Mouse (Mus musculus) retina, embryonic 14.5 days (tissue): ENCODE results near the gene Mettl17.
A peak's percentile ranks its signal among the peaks of the same experiment; 100 is the strongest.
"Not testable (repeated sequence)": the region's sequence is repeated elsewhere in the genome, so short reads cannot be mapped to it uniquely, and the experiment has no call there.

Source experiments
- DNase-seq: peaks from one replicate; pipeline ENCODE4 v3.0.0-alpha.2; 2015; ENCODE audit warnings: low spot score

Gene Mettl17

DNA sequence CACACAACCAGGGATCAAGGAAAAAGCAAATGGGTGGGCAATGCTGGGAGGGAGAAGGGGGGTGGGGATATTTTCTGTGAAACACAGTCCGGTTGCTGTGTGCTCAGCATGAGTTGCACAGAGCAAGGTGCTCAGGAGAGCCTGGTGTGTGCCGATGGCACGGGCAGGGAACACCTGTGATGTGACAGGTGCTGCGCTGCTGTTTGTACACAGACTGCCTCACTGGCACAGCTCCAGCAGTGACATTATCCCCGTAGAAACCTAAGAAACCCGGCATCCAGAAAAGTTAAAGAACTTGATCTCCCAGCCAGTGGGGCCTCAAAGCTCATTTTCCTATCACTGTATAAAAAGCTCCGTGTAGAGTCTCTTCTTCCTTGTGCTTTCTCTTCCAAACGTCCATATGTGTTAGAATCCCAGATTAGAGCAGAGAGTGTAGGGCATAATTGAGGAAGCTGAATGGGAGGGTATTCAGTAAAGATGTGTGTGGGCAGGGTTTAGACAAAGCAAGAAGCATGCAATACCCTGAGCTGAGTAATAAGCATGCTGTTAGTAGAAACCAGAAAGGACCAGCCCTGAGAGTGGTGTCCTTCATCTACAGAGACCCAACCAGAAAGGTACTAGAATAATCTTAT, 12.0 kb downstream of the Mettl17 start:
- no peak for DNase-seq

DNA sequence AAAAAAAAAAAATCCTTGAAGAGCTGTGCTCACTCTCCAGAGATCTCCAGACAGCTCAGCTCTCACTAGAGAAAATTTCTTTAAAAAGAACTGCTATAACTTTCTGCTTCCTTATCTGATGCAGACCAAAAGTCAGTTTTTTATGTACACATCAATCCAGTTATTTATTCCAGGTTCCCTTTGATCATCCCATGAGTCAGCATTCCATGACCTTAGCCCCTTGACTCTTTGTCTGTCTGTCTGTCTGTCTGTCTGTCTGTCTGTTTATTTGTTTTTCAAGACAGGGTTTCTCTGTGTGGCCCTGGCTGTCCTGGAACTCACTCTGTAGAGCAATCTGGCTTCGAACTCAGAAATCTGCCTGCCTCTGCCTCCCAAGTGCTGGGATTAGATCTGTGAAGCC, 14.7 kb downstream of the Mettl17 start:
- DNase-seq, result no peak

DNA sequence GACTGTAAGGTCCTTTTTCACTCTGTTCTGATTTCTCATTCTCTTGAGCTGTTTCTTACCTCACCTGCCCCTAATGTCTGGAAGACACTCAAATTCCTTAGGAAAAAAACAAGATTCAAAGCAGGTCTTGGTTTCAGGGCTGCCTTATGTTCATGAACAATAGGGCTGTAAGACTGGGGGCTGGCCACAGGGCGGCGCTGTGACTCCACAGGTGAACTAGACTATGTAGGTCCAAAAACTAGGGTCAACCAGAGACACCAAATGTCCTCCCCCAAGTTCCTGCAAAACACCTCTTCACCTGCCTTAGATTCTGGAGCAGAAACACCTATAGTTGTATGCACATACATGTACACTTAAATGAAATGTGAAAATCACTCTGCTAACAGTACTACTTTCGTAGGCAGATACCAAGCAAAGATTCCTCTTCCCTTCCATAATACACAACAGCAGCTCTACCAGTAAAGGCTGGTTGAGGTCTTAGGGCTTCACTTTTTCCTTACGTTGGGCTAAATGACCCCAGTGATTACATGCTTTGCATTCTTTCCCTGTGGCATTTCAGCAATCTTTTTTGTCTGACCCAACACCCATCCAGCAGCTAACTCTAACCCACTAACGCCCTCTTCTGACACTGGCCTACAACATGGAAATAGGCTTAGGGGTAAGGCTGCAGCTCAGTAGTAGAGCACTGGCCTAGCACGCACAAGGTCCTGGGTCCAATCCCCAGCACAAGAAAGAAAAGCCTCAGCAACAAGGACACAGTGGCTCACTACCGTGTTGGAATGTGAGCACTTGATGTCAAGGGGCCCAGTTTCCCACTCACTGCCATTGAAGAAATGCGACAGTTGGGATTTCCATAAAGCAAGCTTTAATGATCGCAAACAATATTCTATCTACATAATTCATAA, 18.4 kb downstream of the Mettl17 start:
- peak; percentile 86 for DNase-seq

DNA sequence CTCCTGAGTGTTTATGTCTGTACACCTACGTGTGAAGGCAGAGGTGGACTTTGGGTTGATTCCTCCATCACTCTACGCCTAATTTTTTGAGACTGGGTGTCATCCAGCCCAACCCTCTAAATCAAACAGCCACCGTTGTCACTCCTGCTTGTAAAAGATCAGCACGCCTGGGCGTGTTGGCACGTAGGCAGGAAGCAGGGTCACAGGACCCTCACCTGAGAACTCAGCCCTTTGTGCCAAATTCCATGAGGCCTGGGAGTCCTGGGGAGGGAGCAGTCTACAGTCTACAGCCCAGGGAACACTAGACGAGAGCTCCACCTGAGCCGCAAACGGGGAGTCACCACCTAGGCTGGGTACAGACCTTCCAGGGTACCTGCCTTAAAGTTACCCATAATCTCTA, 19.1 kb downstream of the Mettl17 start:
- DNase-seq, result no peak

DNA sequence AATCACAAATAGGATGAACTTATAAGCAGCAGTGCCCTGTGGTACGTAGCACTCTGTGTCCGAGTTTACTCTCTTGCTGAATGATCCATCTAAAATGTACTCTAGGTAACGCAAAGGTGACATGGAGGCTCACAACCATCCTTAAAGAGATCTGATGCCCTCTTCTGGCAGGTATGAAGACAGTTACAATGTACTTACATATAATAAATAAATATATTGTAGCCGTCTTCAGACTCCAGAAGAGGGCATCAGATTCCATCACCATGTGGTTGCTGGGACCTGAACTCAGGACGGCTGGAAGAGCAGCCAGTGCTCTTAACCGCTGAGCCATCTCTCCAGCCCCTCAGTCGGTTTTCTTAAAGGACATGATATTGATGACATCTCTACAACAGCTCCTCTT, 20.1 kb downstream of the Mettl17 start:
- DNase-seq, result no peak

DNA sequence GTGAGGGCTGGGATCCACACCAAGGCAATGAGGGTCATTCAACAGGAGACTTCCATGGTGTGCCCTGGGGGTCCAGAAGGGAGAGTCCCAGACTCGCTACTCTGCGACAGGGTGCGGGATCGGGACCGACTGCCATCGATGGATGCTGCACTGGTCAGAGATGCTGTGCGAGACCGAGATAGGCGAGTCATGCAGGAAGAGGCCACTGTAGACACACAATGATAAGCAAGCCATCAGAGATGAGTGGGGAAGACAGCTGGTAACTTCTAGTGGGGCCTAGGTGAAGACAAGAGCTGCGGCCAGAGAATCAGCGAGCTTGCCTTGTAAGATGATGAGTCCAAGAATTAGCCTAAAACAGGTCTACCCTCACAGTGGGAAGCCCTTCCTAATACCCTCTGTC, 21.5 kb downstream of the Mettl17 start:
- no peak for DNase-seq

DNA sequence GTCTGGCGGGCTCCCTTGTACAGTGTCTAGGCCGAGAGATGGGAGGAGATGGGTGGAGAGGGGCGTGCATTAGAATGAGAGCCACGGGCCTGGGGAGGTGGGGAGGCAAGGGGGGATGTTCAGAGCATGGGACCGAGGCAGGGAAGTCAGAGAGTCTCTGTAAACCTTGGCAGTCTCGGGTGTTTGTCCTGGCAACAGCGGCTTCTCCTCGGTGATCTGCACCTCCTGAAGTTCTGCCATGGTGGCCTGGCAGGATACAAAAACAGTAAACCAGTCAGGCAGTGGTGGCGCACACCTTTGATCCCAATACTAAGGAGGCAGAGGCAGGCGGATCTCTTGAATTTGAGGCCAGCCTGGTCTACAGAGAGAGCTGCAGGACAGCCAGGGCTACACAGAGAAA, 26.7 kb downstream of the Mettl17 start:
- DNase-seq, result no peak

DNA sequence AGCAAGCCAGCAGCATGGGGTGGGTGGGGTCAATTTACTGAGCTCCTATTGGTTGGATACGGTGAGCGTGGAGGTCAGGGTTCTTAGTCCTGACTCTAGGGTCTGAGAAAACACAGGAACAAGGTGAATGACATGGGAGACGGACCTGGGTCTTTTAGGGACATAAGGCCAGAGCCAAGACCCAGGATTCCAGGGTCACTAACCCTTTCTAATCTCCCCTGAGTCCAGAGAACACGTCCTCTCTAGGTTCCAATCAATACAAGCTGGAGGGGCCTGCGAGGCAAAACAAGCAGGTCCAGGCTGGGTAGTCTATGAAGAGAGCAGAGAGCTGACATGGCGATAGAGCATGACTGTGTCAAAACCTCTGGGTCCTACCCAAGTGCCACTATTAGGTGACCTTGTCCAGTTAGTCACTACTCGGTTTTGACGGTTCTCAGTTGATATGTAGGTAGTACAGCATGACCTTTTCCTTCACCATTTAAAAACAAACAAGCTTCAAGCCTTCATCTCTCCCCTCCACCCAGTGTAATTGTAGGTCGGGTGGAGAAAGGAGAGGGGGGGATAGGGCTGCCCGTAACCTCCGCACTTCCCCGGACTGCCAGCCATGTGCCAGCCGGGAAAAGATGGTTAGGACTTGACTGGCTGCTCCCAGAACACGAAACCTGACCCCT, 27.9 kb downstream of the Mettl17 start:
- DNase-seq, result peak; percentile 27

DNA sequence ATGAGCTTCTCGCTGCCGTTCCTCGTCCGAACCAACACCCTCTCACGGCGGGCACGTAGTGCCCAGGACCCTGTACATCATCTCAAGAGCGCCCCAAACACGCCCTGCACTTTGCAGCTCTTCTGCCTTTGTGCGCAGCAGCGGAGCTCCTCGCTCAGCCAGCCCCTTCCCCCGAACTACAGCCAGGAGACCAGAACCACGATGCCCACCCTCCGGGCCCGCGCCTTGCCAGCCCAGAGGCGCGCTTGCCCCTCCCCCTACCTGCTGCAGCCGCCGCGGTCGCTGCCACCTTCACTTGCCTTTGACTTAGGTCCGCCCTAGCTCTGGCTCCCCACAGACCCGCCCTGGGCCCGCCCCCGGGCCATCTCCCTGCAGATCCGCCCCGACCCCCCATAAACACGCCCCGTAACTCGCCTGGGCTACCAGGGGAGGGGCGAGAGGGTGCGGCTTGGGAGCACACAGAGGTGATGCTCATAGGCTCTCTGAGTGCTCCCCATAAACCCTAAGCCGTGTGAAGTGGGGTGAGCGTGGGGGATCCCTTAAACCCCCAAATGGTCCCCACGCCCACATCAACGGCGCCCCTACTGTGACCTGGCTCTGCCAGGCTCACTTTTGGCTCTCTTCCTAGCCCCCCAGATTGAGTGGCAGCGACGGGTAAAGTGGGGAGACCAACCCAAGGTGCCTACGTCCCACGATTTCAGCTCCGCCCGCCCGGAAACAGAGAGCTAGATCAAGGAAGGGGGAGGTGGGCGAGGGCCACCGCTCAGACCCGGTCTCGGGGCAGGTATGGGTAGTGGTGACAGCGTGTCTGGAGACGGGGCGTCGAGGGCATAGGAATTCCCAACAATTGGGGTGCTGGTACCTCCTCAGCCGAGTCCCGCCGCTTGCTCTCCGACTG, 28.7 kb downstream of the Mettl17 start:
- peak; percentile 55 for DNase-seq

DNA sequence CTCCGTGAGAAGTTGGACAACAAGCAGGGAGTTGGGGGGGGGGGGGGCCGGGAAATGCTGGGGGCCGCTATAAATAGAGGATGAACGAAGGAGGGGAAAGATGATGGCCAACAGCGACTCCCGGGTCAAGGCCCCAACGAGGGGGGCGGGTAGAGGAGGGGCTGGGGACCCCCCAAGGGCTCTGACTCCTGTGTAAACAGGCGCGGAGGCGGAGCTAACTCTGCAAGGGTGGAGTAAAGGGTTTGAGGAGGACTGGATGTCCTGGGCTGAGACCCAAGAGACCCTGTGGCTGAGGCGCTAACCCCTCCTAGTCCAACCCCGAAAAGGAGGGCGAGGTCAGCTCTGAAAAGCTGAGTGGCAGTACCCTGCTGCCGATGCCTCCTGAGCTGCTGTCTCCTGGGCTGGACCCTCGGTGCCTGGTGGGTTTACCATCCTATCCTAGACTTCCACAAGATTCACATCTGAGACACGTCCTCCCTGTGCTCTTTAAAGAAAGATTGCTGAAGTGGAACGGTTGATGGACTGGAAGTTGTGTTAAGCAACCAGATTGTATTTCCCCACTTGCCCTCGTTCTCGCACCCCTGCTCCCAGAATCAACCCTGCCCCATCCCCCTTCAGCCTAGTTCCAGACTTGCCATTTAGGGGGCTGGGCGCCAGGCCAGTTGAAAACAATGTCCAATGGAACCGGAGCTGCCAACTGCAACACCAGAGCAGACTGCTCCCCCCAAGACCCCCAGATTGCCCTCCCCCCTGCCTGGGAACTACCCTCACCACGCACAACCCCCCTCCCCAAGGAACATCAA, 29.5 kb downstream of the Mettl17 start, which contains the start of gene Ndrg2:
TSS of gene Ndrg2 (minus strand) at position 199 of the 803 bp plus-strand sequence.
- DNase-seq, result peak; percentile 59

DNA sequence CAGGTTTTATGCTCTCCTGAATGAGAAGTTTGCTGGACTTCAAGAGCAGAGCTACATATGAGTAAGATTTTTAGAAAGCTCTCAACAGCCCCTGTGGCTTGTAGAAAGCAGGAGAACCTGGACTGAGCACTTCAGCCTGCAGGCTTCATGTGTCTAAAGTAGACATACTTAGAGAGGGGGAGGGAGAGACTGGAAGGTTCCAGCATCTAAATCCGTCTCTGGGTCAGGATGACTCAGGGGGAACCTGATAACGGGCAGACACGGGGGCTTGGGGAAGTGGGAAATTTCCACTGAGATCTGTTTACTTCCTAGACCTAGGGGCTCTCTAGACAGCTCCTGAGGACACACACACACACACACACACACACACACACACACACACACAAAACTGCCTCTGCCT, 30.4 kb downstream of the Mettl17 start:
- no peak for DNase-seq

DNA sequence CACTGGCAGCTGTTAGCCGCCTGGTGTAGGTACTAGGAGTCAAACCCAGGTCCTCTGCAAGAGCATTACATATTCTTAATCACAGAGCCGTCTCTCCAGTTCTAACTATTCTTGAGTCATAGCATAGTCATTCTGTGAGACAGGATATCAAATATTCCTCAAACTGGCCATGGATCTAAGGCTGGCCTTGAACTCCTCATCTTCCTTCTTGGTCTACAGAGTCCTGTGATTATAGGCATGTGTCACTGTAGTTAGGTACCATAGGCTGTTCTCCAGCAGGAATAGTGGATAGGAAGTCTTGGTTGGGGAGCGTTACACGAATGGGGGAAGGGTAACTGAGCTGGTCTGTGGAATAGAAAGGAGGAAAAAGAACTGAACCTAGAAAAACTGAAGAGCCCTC, 31.9 kb downstream of the Mettl17 start:
- DNase-seq, result no peak

DNA sequence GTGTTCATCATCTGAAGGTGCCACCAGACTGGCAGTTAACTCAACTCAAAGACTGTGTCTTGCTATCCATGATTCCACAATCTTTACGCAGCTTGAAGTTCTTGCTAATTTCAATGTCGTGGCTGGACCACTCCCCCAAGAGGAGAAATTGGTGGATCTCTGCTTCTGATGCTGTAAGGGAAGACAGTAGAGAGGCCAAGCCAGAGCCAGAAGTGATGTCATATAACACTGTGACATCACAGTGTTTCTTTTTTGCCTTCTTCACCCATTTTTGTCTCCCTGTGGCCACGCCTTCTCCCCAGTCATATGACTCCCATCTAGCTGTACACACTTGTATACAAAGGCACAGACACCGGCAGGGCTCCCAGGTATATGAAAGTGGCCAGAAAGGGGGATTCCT, 33.5 kb downstream of the Mettl17 start, which contains the start of gene Tppp2:
TSS of gene Tppp2 (plus strand) at position 301 of the 400 bp plus-strand sequence.
- no peak for DNase-seq

DNA sequence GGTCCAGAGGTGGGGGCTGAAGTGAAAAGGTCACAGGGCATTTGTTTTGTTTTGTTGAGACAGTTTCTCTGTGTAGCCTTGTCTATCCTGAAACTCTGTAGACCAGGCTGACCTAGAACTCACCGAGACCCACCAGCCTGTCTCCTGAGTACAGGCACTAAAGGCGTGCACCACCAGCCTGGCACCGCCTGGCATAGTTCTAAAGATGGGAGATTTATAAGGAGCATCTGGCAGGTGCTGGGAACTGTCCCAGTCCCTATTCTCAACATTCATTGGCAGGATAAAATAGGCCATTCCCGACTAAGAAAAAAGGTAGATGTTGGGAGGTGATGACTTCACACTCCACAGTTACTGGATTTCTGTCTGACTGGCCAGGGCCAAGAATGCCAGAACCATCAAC, 34.3 kb downstream of the Mettl17 start:
- DNase-seq, result no peak

DNA sequence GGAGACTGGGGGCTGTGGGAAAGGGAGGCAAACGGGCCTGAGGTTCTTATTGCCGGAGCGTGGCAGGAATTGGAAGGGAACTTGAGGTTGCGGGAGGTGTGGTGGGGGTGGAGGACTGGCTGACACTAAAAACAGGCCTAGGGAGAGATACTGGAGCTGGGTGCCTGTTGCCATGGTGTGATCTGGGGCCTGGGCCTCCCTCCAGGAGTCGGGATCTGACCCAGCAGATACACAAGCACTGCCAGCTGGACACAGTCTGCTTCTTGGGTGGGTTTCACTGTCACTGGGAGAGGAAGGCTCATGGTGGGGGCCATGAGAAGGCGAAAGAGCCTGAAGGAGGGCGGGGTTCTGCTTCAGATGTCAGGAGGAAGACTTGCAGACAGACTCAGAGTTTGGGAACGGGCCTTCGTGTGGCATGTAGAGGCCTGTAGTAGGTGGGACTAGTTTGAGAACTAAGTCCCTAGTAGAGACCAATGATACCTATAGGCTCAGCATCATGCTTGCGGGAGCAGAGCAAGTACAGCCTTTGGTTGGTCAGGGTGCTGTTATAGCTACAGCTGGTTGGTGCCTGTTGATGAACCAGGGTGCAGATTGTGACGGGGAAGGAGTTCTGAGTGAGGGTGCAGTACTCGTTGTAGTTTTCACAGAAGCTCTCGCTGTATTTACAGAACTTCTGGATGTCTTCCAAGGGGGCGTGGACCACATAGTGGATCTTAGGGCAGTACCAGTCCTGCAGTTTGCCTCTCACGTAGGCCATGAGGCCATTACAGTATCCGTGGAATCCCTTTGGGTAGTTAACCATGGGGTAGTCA, 37.3 kb downstream of the Mettl17 start:
- no peak for DNase-seq

DNA sequence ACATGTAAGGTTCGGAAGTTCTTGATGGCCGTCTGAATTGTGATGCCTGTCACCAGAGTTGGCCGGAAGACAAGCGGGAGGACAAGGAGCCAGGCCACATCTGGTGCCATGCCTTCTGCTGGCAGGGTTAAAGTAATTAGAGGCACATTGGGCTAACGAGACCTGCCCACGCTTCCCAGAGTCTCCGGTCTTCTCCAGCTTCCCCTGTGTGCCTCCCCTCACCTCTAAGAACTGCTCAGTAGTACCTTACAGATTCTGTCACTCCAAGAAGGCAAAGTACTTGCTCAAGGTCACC, 37.9 kb downstream of the Mettl17 start, which contains the start of gene Rnase13:
TSS of gene Rnase13 (minus strand) at position 203 of the 295 bp plus-strand sequence.
- DNase-seq, result no peak

DNA sequence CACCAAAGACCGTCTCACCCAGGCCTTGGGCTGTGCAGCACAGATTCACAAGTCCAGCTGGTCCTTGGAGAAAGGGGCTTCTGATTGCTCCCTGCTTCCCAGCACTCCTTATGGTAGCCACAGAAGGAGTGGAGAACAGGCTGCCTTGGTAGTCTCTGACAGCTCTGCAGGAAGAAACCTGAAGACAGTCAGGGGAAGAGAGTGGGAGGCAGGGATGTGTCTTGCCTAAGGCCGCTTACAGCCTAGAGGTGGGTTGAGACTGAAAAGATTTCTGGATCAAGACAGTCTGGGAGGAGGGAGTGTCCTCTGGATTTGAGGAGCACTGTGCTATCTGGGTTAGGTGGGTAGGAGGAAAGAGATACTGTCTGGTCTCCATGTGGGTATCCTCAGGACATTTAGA, 38.3 kb downstream of the Mettl17 start:
- DNase-seq, result no peak

DNA sequence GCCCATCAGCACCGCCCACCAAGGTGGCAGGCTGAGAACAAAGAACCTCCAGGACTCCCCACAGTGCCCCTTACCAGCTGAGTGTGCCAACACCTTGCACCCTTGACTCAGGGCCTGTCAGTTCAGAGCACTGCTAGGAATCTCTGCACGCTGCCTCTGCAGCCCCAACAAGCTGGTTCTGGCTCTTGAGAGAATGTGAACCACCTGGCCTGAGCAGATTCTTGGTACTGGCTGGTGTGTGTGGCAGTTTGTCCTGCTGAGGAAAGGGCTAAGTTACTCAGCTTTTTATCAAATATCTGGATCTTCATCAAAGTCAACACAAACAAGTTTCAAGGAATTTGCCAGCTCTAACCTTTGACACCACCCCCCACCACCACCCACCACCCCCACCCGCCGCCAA, 38.9 kb downstream of the Mettl17 start:
- DNase-seq, result no peak

DNA sequence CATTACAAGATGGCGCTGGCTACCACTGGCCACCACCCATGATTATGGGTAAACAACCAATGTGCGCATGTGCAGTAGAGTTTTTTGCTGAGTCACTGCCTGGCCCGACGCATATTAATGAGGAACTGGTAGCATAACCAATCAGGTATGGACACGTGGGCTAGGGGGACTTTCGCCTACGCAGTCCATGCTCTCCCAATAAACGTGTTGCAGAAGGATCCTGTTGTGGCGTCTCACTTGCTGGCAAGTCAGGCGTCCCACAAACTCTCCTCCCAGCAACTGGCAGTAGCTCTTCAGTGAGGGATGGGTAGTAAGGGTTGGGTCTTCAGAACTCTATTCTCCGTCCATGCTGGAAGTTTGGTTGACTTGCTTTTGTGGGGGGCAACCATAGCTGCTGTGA, 42.3 kb downstream of the Mettl17 start:
- not testable (repeated sequence) for DNase-seq

DNA sequence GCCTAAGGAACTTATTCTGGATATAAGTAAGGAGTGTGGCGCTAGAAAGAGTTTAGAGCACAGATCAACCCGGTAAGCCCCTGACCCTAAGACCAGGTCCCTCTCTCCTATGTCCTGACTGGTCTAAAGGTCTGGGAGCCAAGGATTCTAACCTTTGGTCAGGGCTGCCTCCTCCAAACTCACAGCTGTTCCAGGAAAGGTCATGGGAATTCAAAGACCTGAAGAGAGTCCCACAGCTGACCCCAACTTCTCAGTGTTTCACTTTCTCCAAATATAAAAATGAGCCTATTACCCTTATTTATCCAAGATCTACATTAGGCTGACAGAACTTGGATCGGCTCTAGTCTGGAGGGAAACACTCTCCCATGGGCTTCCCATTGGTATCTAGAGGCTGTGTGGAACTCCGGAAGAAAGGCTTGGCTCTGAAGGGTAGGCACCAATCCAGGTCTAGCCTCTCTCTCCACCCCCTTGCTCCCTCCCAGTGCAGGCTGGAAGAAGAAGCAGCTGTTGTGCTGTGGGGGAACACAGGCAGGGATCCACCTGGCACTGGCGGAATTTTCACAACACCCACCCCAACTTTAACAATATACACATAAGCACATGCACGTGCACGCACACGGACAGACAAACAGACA, 44.8 kb downstream of the Mettl17 start:
- no peak for DNase-seq
